Mouse (Mus musculus): Measurements from ENCODE around the gene Ptpn9. TPM values are rescaled to one million over a fixed set of nuclear protein-coding genes. Genes with fewer than 3 reads are reported as not detected.
"Not testable (repeated sequence)": the region's sequence is repeated elsewhere in the genome, so short reads cannot be mapped to it uniquely, and the experiment has no call there.

The Ptpn9 gene
- polyA plus RNA-seq, 1 experiment from 2014 or later, result 20.7 TPM

DNA sequence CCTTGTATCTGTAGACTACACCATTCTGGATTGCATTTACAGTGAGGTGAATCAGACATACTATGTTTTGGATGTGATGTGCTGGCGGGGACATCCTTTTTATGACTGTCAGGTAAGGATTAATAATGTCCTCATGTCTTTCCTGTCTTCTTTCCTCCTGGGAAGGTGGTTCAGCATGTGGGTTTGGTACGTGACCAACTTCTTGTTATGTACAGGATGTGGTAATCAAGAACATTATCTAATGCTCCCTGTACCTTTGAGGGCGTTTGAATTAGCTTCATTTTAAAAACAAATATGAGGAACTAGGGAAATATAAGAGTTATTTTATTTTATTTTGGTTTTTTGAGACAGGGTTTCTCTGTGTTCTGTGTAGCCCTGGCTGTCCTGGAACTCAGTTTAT, 19.5 kb upstream of the Ptpn9 start:
- WGBS, result 82% methylated on average over 3 of the region's 3 CpGs
- no peaks in the 10 kb centered on the region for H3K9me3 ChIP-seq (replicated peaks)
- H3K4me3 ChIP-seq, result no peak overlapping the region
- H3K4me1 ChIP-seq, result no peaks in the 10 kb centered on the region
- H3K27me3 ChIP-seq, result no peaks in the 10 kb centered on the region
- no peak overlapping the region for H3K4me2 ChIP-seq
- no peak overlapping the region for H3K27ac ChIP-seq
- peaks cover 33% of the 10 kb centered on the region for H3K36me3 ChIP-seq (ENCODE audit: poor library complexity, severe bottlenecking)
- ATAC-seq, result no peak
- no peak overlapping the region for H3K9ac ChIP-seq

- Histone ChIP-seq H3K9ac (no peak overlapping the region), H3K4me1 (no peaks in the 10 kb centered on the region), H3K27ac (no peak overlapping the region), H3K4me2 (no peak overlapping the region), H3K9me3 (replicated peaks) (no peaks in the 10 kb centered on the region), H3K27me3 (no peaks in the 10 kb centered on the region), H3K36me3 (ENCODE audit: poor library complexity, severe bottlenecking) (peaks cover 42% of the 10 kb centered on the region), H3K4me3 (no peak overlapping the region)
- ATAC-seq, result no peak
- 93% methylated on average over 6 of the region's 6 CpGs for WGBS
Measured at GRCm38 (mm10) chr9:56980186-56980585, 14.5 kb upstream of the Ptpn9 start.

GRCm38 (mm10) chr9:56981502-56981901, 13.2 kb upstream of the Ptpn9 start:
- H3K4me3 ChIP-seq, result no peak overlapping the region
- no peaks in the 10 kb centered on the region for H3K4me1 ChIP-seq
- peaks cover 39% of the 10 kb centered on the region for H3K36me3 ChIP-seq (ENCODE audit: poor library complexity, severe bottlenecking)
- H3K9me3 ChIP-seq (replicated peaks), result no peaks in the 10 kb centered on the region
- no peaks in the 10 kb centered on the region for H3K27me3 ChIP-seq
- no peak overlapping the region for H3K4me2 ChIP-seq
- 58% methylated on average over 1 of the region's 1 CpGs for WGBS
- H3K9ac ChIP-seq, result no peak overlapping the region
- ATAC-seq, result no peak
- no peak overlapping the region for H3K27ac ChIP-seq

DNA sequence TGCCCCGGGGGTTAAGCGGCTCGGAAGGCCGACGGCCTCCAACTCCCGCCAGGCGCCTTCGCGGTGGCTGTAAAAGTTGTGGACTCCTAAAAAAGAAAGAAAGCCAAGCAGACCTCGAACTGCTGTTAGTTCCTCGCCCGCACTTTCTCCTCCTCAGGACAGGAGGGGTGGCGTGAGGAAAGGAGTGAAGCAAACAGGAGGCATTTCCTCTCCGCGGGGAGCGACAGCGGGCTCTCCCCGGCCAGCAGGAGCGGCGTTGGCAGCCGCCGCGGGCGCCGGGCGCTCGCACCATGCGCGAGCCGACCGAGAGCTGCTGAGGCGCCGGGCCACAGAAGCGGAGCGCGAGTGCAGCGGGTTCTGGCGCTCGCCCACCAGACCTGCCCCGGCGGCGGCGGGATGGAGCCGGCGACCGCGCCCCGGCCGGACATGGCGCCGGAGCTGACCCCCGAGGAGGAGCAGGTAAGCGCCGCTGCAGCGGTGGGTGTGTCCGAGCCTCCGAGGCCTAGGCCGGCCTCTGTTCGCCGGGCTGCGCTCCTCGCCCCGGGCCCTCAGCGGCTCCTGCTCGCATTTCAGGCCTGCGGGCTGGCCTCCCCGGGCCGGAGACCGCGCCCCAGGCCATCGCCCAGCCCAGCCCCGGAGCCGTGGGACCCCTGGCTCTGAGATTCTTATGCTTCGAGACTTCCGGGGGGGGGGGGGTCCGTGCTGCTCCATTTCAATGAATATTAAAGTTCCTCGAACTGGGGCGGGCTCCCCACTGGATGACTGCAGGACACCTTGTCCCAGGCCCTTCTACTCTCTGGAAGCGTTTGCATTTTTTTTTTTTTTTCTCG, 690 bp downstream of the Ptpn9 start:
- under 1% methylated on average over 60 of the region's 80 CpGs for WGBS
- H3K27me3 ChIP-seq, result no peaks in the 10 kb centered on the region
- H3K4me1 ChIP-seq, result peaks cover 12% of the 10 kb centered on the region
- H3K27ac ChIP-seq, result peak overlapping the region; percentile 96
- no peaks in the 10 kb centered on the region for H3K9me3 ChIP-seq (replicated peaks)
- peak overlapping the region; percentile 98 for H3K9ac ChIP-seq
- H3K4me3 ChIP-seq, result peak overlapping the region; percentile 93
- ATAC-seq, result peak; percentile 71
- H3K4me2 ChIP-seq, result peak overlapping the region; percentile 72
- no peaks in the 10 kb centered on the region for H3K36me3 ChIP-seq (ENCODE audit: poor library complexity, severe bottlenecking)

GRCm38 (mm10) chr9:56996028-56996346, 1.3 kb downstream of the Ptpn9 start:
- Histone ChIP-seq H3K4me3 (peak overlapping the region; percentile 93), H3K36me3 (ENCODE audit: poor library complexity, severe bottlenecking) (no peaks in the 10 kb centered on the region), H3K9me3 (replicated peaks) (no peaks in the 10 kb centered on the region), H3K9ac (peak overlapping the region; percentile 98), H3K4me1 (peaks cover 12% of the 10 kb centered on the region), H3K4me2 (peak overlapping the region; percentile 72), H3K27me3 (no peaks in the 10 kb centered on the region), H3K27ac (peak overlapping the region; percentile 96)
- 0% methylated on average over 5 of the region's 5 CpGs for WGBS
- ATAC-seq, result no peak

DNA sequence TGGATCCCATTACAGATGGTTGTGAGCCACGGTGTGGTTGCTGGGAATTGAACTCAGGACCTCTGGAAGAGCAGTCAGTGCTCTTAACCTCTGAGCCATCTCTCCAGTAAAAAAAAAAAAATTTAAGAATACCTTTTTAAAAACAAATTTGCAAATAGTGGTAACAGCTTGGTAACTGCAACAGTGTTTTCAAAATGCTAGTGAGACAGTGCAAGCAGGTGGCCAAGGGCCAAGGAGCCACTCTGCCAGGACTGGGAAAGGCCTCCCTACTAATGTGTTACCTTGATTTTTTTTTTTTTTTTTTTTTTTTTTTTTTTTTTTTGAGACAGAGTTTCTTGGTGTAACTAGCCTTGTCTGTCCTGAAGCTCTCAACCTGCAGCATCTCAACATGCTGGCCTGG, 2.5 kb downstream of the Ptpn9 start:
- peaks cover 12% of the 10 kb centered on the region for H3K4me1 ChIP-seq
- 76% methylated on average over 1 of the region's 1 CpGs for WGBS
- not testable (repeated sequence) for H3K4me3 ChIP-seq; ATAC-seq; H3K9me3 ChIP-seq (replicated peaks); H3K27ac ChIP-seq; H3K9ac ChIP-seq; H3K4me2 ChIP-seq; H3K36me3 ChIP-seq (ENCODE audit: poor library complexity, severe bottlenecking); H3K27me3 ChIP-seq

DNA sequence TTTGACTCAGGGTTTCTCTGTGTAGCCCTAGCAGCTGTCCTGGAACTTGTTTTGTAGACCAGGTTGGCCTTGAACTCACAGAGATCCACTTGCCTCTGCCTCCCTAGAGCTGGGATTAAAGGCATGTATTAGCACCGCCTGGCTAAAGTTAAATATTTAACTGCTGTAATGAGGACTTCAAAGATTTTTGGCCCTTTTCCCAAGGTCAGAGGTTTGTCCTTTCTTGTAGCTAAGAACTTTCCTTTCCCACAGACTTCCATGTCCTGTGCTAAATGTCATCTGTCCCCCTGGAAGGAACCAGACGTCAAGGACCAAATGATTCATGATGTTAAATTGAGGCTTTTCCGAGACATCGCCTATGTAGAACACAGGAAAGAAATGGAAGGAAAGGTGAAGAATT, 8.3 kb downstream of the Ptpn9 start:
- H3K27ac ChIP-seq, result no peak overlapping the region
- no peak overlapping the region for H3K4me3 ChIP-seq
- 87% methylated on average over 4 of the region's 4 CpGs for WGBS
- ATAC-seq, result no peak
- no peaks in the 10 kb centered on the region for H3K9me3 ChIP-seq (replicated peaks)
- no peak overlapping the region for H3K4me2 ChIP-seq
- H3K36me3 ChIP-seq (ENCODE audit: poor library complexity, severe bottlenecking), result peaks cover 14% of the 10 kb centered on the region
- no peaks in the 10 kb centered on the region for H3K4me1 ChIP-seq
- H3K9ac ChIP-seq, result no peak overlapping the region
- no peaks in the 10 kb centered on the region for H3K27me3 ChIP-seq

DNA sequence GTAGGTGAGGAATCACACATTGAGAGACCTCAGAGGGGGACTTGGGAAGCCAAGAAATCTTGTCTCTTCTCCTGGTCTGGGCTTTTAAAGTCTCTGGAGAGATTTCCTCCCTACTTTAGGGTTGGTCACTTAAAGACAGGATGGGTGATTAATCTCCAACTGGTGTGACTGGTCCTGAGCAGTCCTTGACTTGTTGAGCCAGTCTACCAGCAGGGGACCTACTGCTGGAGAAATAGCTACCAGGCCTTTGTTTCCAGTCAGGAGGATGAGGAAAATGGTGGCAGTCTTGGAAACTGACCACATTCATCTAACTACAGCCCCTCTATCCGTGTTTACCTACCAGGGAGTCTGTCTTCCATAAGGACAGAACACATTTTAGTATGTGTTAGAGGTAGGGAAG, 17.7 kb downstream of the Ptpn9 start:
- Histone ChIP-seq H3K27ac (no peak overlapping the region), H3K27me3 (no peaks in the 10 kb centered on the region), H3K4me1 (no peaks in the 10 kb centered on the region), H3K4me2 (no peak overlapping the region), H3K9ac (no peak overlapping the region), H3K9me3 (replicated peaks) (0 out of 2 replicates have a peak, but pooled peaks cover 5% of the 10 kb centered on the region), H3K4me3 (no peak overlapping the region), H3K36me3 (ENCODE audit: poor library complexity, severe bottlenecking) (peaks cover 26% of the 10 kb centered on the region)
- WGBS, result 78% methylated on average over 1 of the region's 1 CpGs
- no peak for ATAC-seq

- Histone ChIP-seq H3K9me3 (replicated peaks) (0 out of 2 replicates have a peak, but pooled peaks cover 5% of the 10 kb centered on the region), H3K27ac (no peak overlapping the region), H3K4me3 (no peak overlapping the region), H3K9ac (no peak overlapping the region), H3K4me2 (no peak overlapping the region), H3K4me1 (no peaks in the 10 kb centered on the region), H3K27me3 (no peaks in the 10 kb centered on the region), H3K36me3 (ENCODE audit: poor library complexity, severe bottlenecking) (peaks cover 21% of the 10 kb centered on the region)
- WGBS, result 83% methylated on average over 4 of the region's 4 CpGs
- ATAC-seq, result no peak
Measured at GRCm38 (mm10) chr9:57012895-57013294, 18.2 kb downstream of the Ptpn9 start.

- no peak overlapping the region for H3K9ac ChIP-seq
- WGBS, result 93% methylated on average over 1 of the region's 1 CpGs
- no peaks in the 10 kb centered on the region for H3K27me3 ChIP-seq
- 0 out of 2 replicates have a peak, but pooled peaks cover 5% of the 10 kb centered on the region for H3K9me3 ChIP-seq (replicated peaks)
- H3K27ac ChIP-seq, result no peak overlapping the region
- H3K4me3 ChIP-seq, result no peak overlapping the region
- no peak overlapping the region for H3K4me2 ChIP-seq
- ATAC-seq, result no peak
- H3K36me3 ChIP-seq (ENCODE audit: poor library complexity, severe bottlenecking), result peaks cover 18% of the 10 kb centered on the region
- H3K4me1 ChIP-seq, result no peaks in the 10 kb centered on the region
Measured at GRCm38 (mm10) chr9:57013756-57014155, 19.0 kb downstream of the Ptpn9 start.

DNA sequence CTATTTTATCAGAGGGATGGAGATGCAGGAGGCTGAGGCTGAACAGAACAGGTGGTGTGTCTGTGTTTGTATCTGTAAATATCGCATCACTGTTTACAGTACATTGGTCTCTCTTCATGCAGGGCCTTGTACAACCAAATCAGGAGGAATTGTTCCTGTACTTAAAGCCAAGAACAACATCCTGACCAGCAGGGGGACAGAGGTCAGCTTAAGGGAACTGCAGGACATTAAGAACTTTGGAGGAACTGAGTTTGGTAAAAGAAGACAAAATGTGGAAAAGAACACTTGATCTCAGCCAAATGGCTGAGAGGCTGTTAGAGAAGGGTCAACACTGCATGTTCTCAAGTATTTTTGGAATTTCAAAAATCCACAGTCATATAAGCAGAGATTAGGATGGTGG, 20.0 kb downstream of the Ptpn9 start:
- no peak overlapping the region for H3K4me2 ChIP-seq
- ATAC-seq, result no peak
- H3K9me3 ChIP-seq (replicated peaks), result 0 out of 2 replicates have a peak, but pooled peaks cover 5% of the 10 kb centered on the region
- H3K4me3 ChIP-seq, result no peak overlapping the region
- 88% methylated on average over 1 of the region's 1 CpGs for WGBS
- peaks cover 19% of the 10 kb centered on the region for H3K36me3 ChIP-seq (ENCODE audit: poor library complexity, severe bottlenecking)
- no peaks in the 10 kb centered on the region for H3K27me3 ChIP-seq
- no peak overlapping the region for H3K9ac ChIP-seq
- H3K4me1 ChIP-seq, result no peaks in the 10 kb centered on the region
- no peak overlapping the region for H3K27ac ChIP-seq

DNA sequence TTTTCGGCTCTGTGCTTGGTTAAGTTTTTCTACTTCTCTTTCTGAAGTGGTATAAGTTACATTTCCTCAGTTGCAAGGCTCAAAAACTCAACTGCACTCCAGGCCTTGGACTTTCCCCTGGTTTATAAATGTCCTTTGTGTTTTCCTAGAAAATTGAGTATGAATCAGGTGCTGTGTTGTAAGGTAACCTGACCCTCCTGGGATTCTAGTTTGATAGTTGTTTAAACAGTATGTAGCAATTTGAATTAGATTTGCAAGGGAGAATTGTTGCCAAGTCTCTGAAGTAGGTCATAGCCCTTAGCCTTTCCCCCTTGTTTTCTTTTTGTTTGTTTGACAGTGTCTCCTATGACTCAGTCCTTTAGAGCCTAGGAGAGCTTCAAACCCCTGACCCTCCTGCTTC, 22.9 kb downstream of the Ptpn9 start:
- Histone ChIP-seq H3K4me3 (no peak overlapping the region), H3K27me3 (no peaks in the 10 kb centered on the region), H3K9ac (no peak overlapping the region), H3K4me1 (no peaks in the 10 kb centered on the region), H3K4me2 (no peak overlapping the region), H3K9me3 (replicated peaks) (0 out of 2 replicates have a peak, but pooled peaks cover 5% of the 10 kb centered on the region), H3K27ac (no peak overlapping the region), H3K36me3 (ENCODE audit: poor library complexity, severe bottlenecking) (peaks cover 39% of the 10 kb centered on the region)
- no peak for ATAC-seq
- WGBS, result 83% methylated on average over 1 of the region's 1 CpGs

DNA sequence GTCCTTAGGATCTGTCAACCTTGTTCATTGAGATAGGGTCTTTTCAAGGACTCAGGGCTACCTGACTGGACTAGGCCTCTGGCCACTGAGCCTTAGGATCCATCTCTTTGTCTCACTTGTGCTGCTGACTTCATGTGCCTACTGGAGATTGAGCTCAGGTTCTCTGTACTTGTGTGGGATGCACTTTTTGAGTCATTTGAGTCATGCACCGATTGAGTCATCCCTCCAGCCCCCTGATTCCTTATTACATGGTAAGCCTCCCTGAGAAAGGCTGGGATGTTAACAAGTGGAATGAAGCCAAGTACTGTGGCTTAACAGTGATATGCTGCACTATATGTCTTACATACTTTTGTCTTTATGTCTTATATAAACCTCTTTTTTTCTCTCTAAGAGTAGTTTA, 37.0 kb downstream of the Ptpn9 start:
- no peak overlapping the region for H3K27ac ChIP-seq
- no peak for ATAC-seq
- WGBS, result 94% methylated on average over 1 of the region's 1 CpGs
- peaks cover 61% of the 10 kb centered on the region for H3K36me3 ChIP-seq (ENCODE audit: poor library complexity, severe bottlenecking)
- H3K4me3 ChIP-seq, result no peak overlapping the region
- no peak overlapping the region for H3K4me2 ChIP-seq
- H3K9ac ChIP-seq, result no peak overlapping the region
- no peaks in the 10 kb centered on the region for H3K9me3 ChIP-seq (replicated peaks)
- no peaks in the 10 kb centered on the region for H3K27me3 ChIP-seq
- no peaks in the 10 kb centered on the region for H3K4me1 ChIP-seq
